Mouse (Mus musculus) adrenal gland (tissue): ENCODE data around the gene Psmd12.

Experiments used
- intact Hi-C: fragments of 180-260 bp; cut with DNase I; formaldehyde crosslinking; loops from one replicate; pipeline ENCODE4 v1.15.1; 2025
- long read RNA-seq, 2 experiments: library from polyadenylated mRNA; unstranded; transcript quantifications; one replicate each; pipeline ENCODE4 v2.0.0; 2020; ENCODE audit warnings: borderline replicate concordance in 1 of 2; ENCODE audit not compliant: insufficient replicate concordance in 1 of 2

Gene Psmd12
- long read RNA-seq, experiment 1, transcript Psmd12-201 (11 exons, 1,904 nt) = major isoform, 200 of 228 reads
- long read RNA-seq, experiment 1, partial matches to known transcripts = 24 of 228 reads
- long read RNA-seq, experiment 1, other reads (novel, unspliced or antisense) = 4 of 228 reads
- long read RNA-seq, experiment 2, transcript Psmd12-201 (11 exons, 1,904 nt) = major isoform, 188 of 248 reads
- long read RNA-seq, experiment 2, partial matches to known transcripts = 51 of 248 reads
- long read RNA-seq, experiment 2, other reads (novel, unspliced or antisense) = 9 of 248 reads

GRCm38 (mm10) chr11:107479053-107479861 is at the start of gene Psmd12:
Gene Psmd12 (plus strand): TSS chr11:107479484.
- intact Hi-C loops = no loop called here

DNA sequence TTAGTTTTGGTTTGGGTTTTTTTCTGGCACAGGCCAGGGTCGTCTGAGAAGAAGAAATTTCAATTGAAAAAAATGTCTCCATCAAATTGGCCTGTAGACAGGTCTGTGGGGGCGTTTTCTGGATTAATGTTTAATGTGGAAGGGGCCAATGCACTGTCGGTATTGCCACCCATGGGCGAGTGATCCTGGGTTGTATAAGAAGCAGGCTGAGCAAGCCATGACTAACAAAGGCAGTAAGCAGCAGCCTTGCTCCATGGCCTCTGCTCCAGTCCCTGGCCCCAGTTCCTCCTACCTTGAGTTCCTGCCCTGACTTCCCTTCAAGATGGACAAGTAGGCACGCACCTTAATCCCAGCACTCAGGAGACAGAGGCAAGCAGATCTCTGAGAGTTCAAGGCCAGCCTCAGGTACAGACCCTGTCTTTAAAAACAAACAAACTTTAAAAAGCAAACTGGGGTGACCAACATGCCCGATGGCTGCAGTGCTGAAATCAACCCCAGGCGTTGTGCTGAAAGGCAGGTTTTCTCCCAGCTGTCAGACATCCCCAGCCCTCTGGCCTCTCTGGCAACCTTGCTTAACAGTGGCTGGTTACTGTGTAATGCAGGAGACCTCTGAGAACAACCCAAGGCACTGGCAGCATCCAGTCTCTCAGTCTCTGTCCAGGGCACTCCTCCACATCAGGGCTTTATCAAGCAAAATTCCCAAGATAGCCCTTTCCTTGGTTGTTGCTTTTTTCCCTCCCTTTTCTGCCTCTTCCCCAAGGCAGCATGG is 47.9 kb upstream of the Psmd12 start:
- intact Hi-C loops = no loop called here

GRCm38 (mm10) chr11:107435776-107436449 is 43.4 kb upstream of the Psmd12 start:
- intact Hi-C loops = no loop called here

DNA sequence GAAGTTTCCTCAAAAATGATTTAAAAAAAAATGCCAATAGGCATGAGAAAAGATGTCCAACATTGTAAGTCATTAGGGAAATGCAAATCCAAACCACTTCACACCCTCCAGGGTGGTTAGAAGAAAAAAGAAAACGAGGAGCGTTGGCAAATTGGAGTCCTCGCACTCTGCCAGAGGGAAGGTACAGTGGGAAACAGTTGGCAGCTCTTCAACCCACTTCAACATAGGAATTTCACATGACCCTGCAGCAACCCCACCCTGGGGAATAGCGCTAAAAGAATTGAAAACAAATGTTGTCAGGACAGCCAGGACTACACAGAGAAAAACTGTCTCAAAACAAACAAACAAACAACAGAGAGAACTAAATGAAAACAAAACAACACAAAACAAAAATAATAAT is 41.6 kb upstream of the Psmd12 start:
- intact Hi-C loops = no loop called here

- intact Hi-C loops = no loop called here
These were observed 41.1 kb upstream of the Psmd12 start for GRCm38 (mm10) chr11:107438140-107438539.

DNA sequence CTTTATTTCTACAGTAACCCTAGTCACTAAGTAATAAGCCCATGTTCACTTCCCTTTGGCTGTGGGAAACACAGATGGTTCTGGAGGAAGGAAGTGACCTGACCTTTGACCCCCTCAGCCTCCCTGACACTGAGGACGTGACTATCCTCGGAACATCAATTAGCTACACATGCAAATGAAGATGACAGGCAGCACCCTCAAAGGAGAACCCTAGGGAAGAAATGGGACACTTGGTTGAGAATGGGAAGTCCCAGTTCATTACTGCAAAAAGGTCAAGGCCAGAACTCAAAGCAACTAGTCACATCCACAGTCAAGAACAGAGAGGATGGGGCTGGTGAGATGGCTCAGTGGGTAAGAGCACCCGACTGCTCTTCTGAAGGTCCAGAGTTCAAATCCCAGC is 38.2 kb upstream of the Psmd12 start:
- intact Hi-C loops = no loop called here

- intact Hi-C loops = no loop called here
These were observed 35.9 kb upstream of the Psmd12 start for GRCm38 (mm10) chr11:107443121-107444095.

DNA sequence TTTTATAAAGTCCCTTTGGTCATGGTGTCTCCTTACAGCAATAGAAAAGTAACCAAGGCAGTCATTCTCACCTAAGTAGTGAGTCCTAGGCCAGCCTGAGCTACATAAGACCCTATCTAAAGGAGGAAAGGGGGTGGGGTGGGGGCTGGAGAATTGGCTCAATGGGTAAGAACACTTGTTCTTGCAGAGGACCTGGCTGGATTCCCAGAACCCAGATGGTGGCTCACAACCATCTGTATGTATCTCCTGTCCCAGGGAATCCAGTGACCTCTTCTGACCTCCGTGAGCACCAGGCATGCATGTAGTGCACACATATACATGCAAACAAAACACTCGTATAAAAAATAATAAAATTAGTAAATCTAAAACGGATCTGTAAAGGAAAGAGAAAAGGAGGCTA is 33.6 kb upstream of the Psmd12 start:
- intact Hi-C loops = no loop called here

DNA sequence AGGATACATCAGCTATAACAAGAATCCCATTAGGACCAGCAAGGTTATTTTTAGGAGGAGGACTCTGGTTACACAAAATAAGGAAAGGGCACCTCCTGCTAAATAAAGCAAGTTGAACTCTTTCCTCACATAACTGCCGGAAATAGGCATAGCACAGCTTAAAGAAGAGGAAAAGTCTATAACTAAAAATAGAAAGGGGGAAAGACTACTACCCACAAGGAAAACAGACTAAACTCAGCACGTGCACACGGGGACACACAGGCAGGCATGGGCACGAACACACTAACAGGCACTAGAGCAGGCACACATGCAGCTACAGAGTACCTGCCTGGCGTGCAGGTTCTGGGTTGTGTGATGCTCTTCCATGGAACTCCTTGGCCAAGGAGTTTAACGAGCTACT is 32.6 kb upstream of the Psmd12 start:
- intact Hi-C loops = no loop called here

GRCm38 (mm10) chr11:107447349-107447748 is 31.9 kb upstream of the Psmd12 start:
- intact Hi-C loops = no loop called here

- intact Hi-C loops = no loop called here
These were observed 31.4 kb upstream of the Psmd12 start for GRCm38 (mm10) chr11:107447915-107448314.

DNA sequence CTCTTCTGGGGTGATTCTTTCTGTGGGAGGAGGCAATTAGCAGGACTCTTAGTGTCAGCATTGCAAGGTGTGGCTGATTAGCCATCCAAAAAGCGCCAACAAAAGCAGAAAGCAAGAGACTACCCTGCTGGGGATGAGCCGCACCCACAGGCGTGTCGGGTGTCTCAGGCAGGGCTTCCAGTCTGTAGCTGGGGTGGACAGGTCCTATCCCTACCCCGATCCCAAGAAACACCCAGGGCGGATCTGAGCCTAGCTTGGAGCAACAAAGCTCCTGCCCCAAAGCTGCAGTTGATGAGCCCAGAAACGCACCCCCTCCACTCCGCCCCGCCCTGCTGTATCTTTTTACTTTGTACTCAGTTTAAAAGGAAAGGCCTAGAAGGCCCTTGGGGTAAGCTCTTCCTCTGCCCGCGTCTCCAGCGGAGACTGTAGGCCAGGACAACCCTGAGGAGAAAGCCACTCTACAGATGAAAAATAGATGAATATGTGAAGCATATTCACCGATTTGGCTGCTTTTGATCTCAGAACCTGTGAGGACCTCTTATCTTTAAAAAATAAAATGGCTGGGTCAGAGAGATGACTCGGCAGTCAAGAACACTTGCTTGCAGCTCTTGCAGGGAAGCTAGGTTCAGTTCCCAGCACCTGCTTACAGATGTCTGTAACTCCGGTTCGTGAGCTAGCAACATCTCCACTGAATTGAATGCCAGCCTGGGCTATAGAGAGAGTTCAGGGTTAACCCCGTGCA is 29.9 kb upstream of the Psmd12 start:
- intact Hi-C loops = no loop called here

DNA sequence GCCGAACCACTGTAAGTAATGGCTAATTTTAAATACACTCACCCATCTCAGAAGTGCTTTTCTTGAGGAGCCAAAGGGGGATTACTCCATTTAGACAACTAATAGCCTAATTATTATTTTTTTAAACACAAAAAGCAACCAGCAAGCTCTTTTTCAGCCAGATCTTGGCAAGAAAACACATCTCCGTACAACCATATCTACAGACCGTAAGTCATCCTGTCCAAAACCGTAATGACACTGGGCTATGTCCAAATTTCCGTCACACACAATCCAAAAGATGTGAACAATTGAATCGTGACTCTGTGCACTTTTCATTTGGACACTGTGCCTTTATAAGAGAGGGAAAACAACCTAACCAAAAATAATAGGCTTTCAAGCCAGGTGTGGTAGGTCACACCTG is 29.2 kb upstream of the Psmd12 start:
- intact Hi-C loops = no loop called here

DNA sequence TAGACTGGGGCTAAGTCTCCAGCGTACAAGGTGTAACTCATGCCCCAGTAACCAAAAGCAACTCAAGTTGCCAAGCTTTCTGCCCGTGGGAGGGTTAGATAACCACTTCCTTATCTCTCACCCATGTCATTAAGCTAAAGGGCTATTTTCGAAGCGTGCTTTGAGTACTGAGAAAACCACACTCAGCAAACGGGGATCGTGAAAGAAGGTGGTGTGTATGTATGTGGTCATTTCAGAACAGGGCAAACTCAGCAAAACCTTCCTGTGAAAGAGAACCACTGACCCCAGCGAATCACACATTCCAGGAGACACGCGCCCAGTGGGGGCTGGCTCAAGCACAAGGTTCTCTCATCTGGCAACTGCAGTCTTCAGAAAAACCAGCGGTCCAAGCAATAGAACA is 28.2 kb upstream of the Psmd12 start:
- intact Hi-C loops = no loop called here

DNA sequence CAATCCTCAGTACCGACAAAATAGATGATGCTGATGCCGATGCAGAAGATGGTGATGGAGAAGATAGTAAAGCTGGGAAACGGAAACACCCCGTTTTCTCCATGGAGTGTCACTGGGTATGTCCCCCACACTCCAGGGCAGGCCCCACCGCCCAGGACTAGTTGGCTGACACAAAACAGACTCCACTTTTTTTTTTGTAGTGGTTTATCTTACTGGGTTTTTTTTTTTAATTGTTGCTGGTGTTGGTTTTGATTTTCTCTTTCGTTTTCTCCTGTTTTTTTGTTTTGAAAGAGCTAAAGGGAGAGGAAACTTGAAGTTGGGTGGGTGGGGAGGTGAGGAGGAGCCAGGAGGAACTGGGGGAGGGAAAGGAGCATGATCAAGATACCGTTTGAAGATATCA is 27.2 kb upstream of the Psmd12 start:
- intact Hi-C loops = no loop called here

DNA sequence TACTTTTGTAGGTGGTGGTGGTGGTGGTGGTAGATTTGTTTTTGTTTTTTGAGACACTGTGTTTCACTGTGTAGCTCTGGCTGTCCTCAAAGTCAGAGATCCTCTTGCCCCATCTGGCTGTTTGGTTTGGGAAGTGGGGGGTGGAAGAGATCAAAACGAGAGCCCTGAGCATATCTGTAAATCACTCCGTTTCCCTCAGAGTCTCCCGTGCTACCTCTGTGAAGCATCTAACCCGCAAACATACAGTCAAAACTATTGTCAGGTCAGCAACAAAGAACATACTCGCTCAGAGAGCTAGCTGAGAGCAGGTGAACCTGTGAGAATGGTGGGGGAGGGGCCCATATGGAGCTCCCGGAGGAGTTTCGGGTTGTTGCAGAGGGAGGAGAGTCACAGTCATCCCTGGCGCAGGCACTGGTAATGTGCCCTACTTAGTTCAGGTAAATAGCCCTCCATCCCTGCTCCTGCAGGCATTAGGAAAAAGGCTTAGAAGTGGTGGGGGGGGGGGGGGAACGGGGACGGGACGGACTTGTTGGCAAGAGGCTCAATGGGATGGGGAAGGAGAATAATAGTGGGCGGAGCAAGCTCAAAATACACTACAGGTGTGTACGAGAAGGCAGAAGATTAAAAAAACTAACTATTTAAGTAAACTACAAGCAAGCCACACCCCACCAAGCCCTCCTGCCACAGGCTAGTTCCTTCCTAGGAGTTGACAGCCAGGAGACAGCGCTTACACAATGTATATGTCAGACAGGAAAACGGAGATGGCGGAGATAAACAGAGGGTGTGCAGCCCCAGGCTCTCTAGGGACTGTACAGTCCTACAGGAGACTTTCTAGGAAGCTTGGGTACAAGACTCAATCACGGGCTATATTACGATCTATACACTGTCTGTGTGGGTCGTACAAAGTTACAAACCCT is 24.5 kb upstream of the Psmd12 start:
- intact Hi-C loops = no loop called here

- intact Hi-C loops = no loop called here
These were observed 22.0 kb upstream of the Psmd12 start for GRCm38 (mm10) chr11:107457282-107457681.

DNA sequence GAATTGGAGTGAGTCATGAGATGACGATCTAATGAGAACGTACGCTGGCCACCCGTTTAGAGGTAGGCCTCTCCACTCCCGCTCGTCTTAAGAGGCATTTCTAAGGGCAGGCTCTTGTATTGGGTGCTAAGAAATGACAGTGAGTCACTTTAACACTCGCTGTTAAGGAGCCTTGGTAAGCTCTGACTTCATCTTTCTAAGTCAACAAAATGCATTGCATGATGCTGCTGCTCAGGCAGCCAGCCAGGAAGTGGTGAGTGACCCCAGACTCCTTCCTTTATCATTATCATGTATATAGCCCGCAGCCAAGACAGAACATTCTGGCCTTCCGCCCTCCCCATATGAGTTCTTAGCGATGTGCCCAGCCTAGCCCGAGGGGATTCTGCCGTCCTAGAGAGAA is 21.0 kb upstream of the Psmd12 start:
- intact Hi-C loops = no loop called here

DNA sequence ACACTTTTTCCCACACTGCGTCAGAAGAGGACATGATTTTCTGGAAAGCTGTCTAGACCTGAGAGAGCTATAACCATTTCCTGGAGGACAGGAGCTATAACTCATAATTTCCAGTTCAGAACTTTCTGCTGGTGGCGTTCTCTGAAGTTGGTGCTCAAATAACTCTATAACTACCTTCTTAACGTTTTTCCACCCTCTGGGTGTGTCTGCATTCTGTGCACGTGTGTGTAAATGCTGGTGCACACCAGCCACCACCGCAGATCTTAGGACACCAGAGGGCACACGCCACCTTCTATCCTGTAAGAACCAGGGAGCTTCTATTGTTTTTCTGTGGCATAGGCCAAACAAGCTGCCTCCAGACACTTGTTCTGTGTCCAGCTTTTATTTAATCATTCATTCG is 20.3 kb upstream of the Psmd12 start:
- intact Hi-C loops = no loop called here
